Mouse (Mus musculus): ENCODE results near the gene Erc2. TPM values are rescaled to one million over a fixed set of nuclear protein-coding genes. Genes with fewer than 3 reads are reported as not detected.
"Not testable (repeated sequence)": the region's sequence is repeated elsewhere in the genome, so short reads cannot be mapped to it uniquely, and the experiment has no call there.

Gene Erc2
- polyA plus RNA-seq, 1 experiment: 0.90 TPM

GRCm38 (mm10) chr14:27867386-27867785 lies 245.2 kb downstream of the Erc2 start:
- TF ChIP-seq CTCF (IDR thresholded peaks at IDR 0.05; ENCODE audit: control insufficient read depth, insufficient read depth, insufficient read length) (no peak), USF1 (IDR thresholded peaks at IDR 0.05; ENCODE audit: low read depth) (no peak), MYOD1 (IDR thresholded peaks at IDR 0.05; ENCODE audit: control insufficient read depth, insufficient read length, low read depth) (no peak), MAX (IDR thresholded peaks at IDR 0.05) (no peak), MYOG (IDR thresholded peaks at IDR 0.05; ENCODE audit: control insufficient read depth, extremely low read depth, insufficient read length) (no peak), FOSL1 (IDR thresholded peaks at IDR 0.05; ENCODE audit: insufficient read depth, low read length, poor library complexity, severe bottlenecking) (no peak), CEBPB (IDR thresholded peaks at IDR 0.05; ENCODE audit: low read depth) (no peak)
- H3K27me3 ChIP-seq (ENCODE audit: control insufficient read depth, insufficient read depth, insufficient read length): no peaks in the 10 kb centered on the region
- H3ac ChIP-seq (ENCODE audit: control insufficient read depth, insufficient read length, low read depth): no peak overlapping the region
- H3K36me3 ChIP-seq (ENCODE audit: control insufficient read depth, insufficient read depth): no peaks in the 10 kb centered on the region
- no peaks in the 10 kb centered on the region for H3K79me3 ChIP-seq (ENCODE audit: low read depth)
- H3K4me3 ChIP-seq (ENCODE audit: insufficient read depth, poor library complexity, severe bottlenecking): no peak overlapping the region
- H3K79me2 ChIP-seq (ENCODE audit: control insufficient read depth, insufficient read depth): no peaks in the 10 kb centered on the region

GRCm38 (mm10) chr14:27873619-27874018 lies 251.4 kb downstream of the Erc2 start:
- Histone ChIP-seq H3K27me3 (ENCODE audit: control insufficient read depth, insufficient read depth, insufficient read length) (no peaks in the 10 kb centered on the region), H3K79me3 (ENCODE audit: low read depth) (no peaks in the 10 kb centered on the region), H3K36me3 (ENCODE audit: control insufficient read depth, insufficient read depth) (no peaks in the 10 kb centered on the region), H3K79me2 (ENCODE audit: control insufficient read depth, insufficient read depth) (no peaks in the 10 kb centered on the region), H3ac (ENCODE audit: control insufficient read depth, insufficient read length, low read depth) (no peak overlapping the region), H3K4me3 (ENCODE audit: insufficient read depth, poor library complexity, severe bottlenecking) (no peak overlapping the region)
- TF ChIP-seq FOSL1 (IDR thresholded peaks at IDR 0.05; ENCODE audit: insufficient read depth, low read length, poor library complexity, severe bottlenecking): no peak
- TF ChIP-seq CEBPB (IDR thresholded peaks at IDR 0.05; ENCODE audit: low read depth): no peak
- no peak for TF ChIP-seq MYOD1 (IDR thresholded peaks at IDR 0.05; ENCODE audit: control insufficient read depth, insufficient read length, low read depth)
- TF ChIP-seq CTCF (IDR thresholded peaks at IDR 0.05; ENCODE audit: control insufficient read depth, insufficient read depth, insufficient read length): no peak
- TF ChIP-seq USF1 (IDR thresholded peaks at IDR 0.05; ENCODE audit: low read depth): no peak
- TF ChIP-seq MAX (IDR thresholded peaks at IDR 0.05): no peak
- TF ChIP-seq MYOG (IDR thresholded peaks at IDR 0.05; ENCODE audit: control insufficient read depth, extremely low read depth, insufficient read length): no peak

- Histone ChIP-seq H3K36me3 (ENCODE audit: control insufficient read depth, insufficient read depth) (no peaks in the 10 kb centered on the region), H3K27me3 (ENCODE audit: control insufficient read depth, insufficient read depth, insufficient read length) (no peaks in the 10 kb centered on the region), H3K79me3 (ENCODE audit: low read depth) (no peaks in the 10 kb centered on the region), H3K79me2 (ENCODE audit: control insufficient read depth, insufficient read depth) (no peaks in the 10 kb centered on the region), H3K4me3 (ENCODE audit: insufficient read depth, poor library complexity, severe bottlenecking) (no peak overlapping the region), H3ac (ENCODE audit: control insufficient read depth, insufficient read length, low read depth) (no peak overlapping the region)
- TF ChIP-seq MYOG (IDR thresholded peaks at IDR 0.05; ENCODE audit: control insufficient read depth, extremely low read depth, insufficient read length) (no peak), CTCF (IDR thresholded peaks at IDR 0.05; ENCODE audit: control insufficient read depth, insufficient read depth, insufficient read length) (no peak), MYOD1 (IDR thresholded peaks at IDR 0.05; ENCODE audit: control insufficient read depth, insufficient read length, low read depth) (no peak), USF1 (IDR thresholded peaks at IDR 0.05; ENCODE audit: low read depth) (no peak), MAX (IDR thresholded peaks at IDR 0.05) (no peak), CEBPB (IDR thresholded peaks at IDR 0.05; ENCODE audit: low read depth) (no peak), FOSL1 (IDR thresholded peaks at IDR 0.05; ENCODE audit: insufficient read depth, low read length, poor library complexity, severe bottlenecking) (no peak)
These were observed 253.8 kb downstream of the Erc2 start for GRCm38 (mm10) chr14:27875991-27876411.

- Histone ChIP-seq H3K79me3 (ENCODE audit: low read depth) (no peaks in the 10 kb centered on the region), H3K79me2 (ENCODE audit: control insufficient read depth, insufficient read depth) (no peaks in the 10 kb centered on the region), H3ac (ENCODE audit: control insufficient read depth, insufficient read length, low read depth) (no peak overlapping the region), H3K4me3 (ENCODE audit: insufficient read depth, poor library complexity, severe bottlenecking) (no peak overlapping the region), H3K27me3 (ENCODE audit: control insufficient read depth, insufficient read depth, insufficient read length) (no peaks in the 10 kb centered on the region), H3K36me3 (ENCODE audit: control insufficient read depth, insufficient read depth) (no peaks in the 10 kb centered on the region)
- TF ChIP-seq MYOD1 (IDR thresholded peaks at IDR 0.05; ENCODE audit: control insufficient read depth, insufficient read length, low read depth) (no peak), MYOG (IDR thresholded peaks at IDR 0.05; ENCODE audit: control insufficient read depth, extremely low read depth, insufficient read length) (no peak), MAX (IDR thresholded peaks at IDR 0.05) (no peak), FOSL1 (IDR thresholded peaks at IDR 0.05; ENCODE audit: insufficient read depth, low read length, poor library complexity, severe bottlenecking) (no peak), USF1 (IDR thresholded peaks at IDR 0.05; ENCODE audit: low read depth) (no peak)
These were observed 259.7 kb downstream of the Erc2 start for GRCm38 (mm10) chr14:27881972-27882371.

GRCm38 (mm10) chr14:27886337-27886736 lies 264.1 kb downstream of the Erc2 start:
- not testable (repeated sequence) for H3K36me3 ChIP-seq (ENCODE audit: control insufficient read depth, insufficient read depth); H3K79me3 ChIP-seq (ENCODE audit: low read depth); H3K4me3 ChIP-seq (ENCODE audit: insufficient read depth, poor library complexity, severe bottlenecking); H3K79me2 ChIP-seq (ENCODE audit: control insufficient read depth, insufficient read depth); H3K27me3 ChIP-seq (ENCODE audit: control insufficient read depth, insufficient read depth, insufficient read length); H3ac ChIP-seq (ENCODE audit: control insufficient read depth, insufficient read length, low read depth)

GRCm38 (mm10) chr14:27887488-27887887 lies 265.3 kb downstream of the Erc2 start:
- Histone ChIP-seq H3K4me3 (ENCODE audit: insufficient read depth, poor library complexity, severe bottlenecking) (no peak overlapping the region), H3K79me2 (ENCODE audit: control insufficient read depth, insufficient read depth) (no peaks in the 10 kb centered on the region), H3K36me3 (ENCODE audit: control insufficient read depth, insufficient read depth) (no peaks in the 10 kb centered on the region), H3ac (ENCODE audit: control insufficient read depth, insufficient read length, low read depth) (no peak overlapping the region), H3K79me3 (ENCODE audit: low read depth) (no peaks in the 10 kb centered on the region), H3K27me3 (ENCODE audit: control insufficient read depth, insufficient read depth, insufficient read length) (no peaks in the 10 kb centered on the region)
- TF ChIP-seq USF1 (IDR thresholded peaks at IDR 0.05; ENCODE audit: low read depth) (no peak), FOSL1 (IDR thresholded peaks at IDR 0.05; ENCODE audit: insufficient read depth, low read length, poor library complexity, severe bottlenecking) (no peak), MYOG (IDR thresholded peaks at IDR 0.05; ENCODE audit: control insufficient read depth, extremely low read depth, insufficient read length) (no peak), CTCF (IDR thresholded peaks at IDR 0.05; ENCODE audit: control insufficient read depth, insufficient read depth, insufficient read length) (no peak)
